Mouse (Mus musculus) adrenal gland, postnatal 14 days (tissue): ENCODE results near the gene Fbxo41. TPM values are rescaled to one million over a fixed set of nuclear protein-coding genes. Genes with fewer than 3 reads are reported as not detected.

Experiments
- DNase-seq: peaks from one replicate; pipeline ENCODE4 v3.0.0; 2021; ENCODE audit warnings: mixed read lengths
- total RNA-seq: library from RNA; stranded (reverse); gene quantifications from 2 replicates; pipeline ENCODE4 v1.2.3, GENCODE M21; 2021

Gene Fbxo41
- total RNA-seq, 1 experiment from 2014 or later, result 0.44 TPM

DNA sequence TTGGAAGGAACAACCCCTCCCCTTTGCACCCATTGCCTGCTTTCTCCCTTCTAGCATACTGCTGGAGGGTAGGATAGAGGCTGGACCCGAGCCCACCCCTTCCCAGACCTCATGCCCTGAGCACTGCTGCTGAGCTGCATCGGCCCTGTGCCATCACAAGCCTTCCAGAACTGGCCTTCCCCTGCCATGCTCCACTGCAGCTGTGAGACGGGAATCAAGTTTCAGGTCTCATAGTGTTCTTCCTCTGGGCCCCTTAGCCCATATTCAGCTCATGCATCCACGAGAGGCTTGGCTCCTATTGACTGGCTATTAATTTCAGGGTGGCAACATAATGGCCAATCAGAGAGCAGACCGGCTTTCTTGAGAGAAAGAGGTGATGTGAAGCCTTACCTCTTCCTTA, 57.5 kb downstream of the Fbxo41 start:
- no peak for DNase-seq

DNA sequence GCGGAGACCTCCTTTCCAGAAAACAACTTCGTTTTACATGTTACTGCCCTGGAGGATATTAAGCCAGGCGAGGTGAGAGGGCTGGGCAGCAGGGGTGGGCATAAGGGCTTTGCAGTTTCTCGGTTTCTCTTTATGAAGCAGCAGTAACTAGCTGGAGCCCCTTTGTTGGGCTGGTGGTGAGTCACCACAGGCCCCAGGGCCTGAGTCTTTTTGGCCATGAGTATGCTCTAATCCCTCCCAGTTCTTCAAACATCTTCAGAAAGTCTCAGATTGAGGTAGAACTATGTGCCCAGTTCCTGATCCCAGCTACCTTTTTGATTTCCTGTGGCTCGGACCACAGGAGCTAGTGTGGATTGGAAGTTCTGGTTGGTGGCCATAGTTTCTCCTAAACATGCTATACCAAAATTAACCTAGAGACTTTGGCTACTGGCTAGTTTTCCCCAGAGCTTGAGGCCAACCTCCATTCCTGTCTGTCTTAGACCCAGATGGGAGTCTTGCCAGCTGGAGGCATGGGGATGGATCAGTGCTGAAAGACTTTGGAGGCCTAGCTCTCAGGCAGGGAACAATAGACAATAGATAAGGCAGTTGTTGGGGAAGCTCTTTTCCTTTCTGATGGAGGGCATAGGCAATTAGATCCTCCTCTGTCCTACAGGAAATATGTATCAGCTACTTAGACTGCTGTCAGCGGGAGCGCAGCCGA, 58.4 kb downstream of the Fbxo41 start:
- no peak for DNase-seq

DNA sequence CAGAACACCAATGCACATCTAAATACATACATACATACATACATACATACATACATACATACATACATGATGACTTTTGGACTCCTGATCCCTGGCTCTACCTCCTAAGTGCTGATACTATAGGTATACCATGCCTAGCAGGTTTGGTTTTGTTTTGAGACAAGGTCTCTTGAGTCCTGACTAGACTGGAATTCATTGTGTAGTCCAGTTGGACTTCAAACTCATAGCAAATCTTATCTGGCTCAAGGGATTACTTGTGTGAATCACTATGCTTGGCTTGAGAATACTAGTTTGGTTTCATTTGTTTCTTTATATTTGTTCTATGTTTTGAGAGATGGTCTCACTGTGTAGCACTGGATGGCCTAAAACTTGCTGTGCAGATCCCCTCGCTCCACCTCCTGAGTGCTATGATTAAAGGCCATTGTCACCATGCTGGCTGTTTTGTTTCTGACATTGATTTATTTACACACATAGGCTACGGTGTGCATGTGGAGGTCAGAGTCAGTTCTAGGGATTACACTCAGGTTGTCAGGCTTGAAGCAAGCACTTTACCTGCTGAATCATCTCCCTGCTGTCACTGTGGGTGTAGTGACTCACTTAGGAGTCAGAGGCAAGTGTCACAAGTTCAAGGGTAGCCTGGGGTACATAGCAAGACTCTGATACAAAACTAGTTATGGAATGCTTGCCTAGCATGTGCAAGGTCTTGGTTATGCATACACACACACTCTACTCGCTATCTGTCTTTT, 59.1 kb downstream of the Fbxo41 start:
- DNase-seq, result peak; percentile 34

DNA sequence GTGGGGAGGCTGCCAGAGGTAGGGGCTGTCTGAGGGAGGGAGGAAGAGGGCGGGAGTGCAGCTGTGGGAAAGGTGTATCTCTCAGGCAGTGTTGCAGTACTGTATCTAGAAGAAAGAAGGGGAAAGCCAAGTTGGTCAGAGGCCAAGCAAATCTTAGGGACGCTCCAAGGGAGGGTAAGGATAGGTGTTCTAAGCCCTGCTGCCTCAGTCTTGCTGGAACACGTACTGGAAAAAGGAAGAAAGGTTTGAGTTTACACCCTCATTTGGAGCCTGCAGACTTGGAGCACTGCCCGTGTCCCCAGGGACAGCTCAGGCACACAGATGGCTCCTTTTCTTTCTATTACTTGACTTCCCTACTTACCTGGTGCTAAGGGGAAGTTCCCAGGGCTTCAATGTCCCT, 61.7 kb downstream of the Fbxo41 start:
- DNase-seq, result no peak

DNA sequence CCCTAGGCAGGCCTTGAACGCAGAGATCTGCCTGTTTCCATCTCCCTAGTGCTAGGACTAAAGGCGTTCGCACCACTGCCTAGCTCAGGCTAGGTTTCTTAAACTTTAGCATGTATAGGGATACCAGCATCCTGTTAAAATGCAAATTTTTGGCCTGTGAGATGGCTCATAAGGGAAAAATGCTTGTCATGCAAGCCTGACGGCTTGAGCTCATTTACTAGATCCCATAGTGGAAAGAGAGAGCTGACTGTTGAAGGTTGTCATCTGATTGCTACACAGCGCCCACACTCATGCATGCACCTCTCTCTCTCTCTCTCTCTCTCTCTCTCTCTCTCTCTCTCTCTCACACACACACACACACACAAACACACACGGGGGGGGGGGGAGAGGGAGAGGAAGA, 66.2 kb downstream of the Fbxo41 start:
- DNase-seq, result no peak

DNA sequence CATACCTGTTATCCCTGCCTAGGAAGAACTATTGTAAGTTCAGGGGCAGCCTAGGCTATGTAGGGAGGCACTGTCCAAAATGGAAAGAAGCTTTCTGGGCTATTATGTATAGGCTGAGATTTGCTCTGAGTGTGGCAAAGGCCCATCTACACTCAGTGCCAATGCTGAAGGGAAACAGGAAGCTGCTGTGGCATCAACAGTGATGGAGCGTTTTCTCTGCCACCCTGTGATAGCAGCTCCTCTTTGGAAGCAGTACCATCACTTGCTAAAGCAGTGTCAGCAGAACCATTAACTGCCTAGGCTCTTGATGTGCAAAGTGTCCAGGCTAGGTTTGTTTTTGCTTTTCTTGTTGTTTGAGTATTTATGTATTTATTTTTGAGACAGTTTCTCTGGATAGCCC, 66.6 kb downstream of the Fbxo41 start:
- DNase-seq, result no peak

DNA sequence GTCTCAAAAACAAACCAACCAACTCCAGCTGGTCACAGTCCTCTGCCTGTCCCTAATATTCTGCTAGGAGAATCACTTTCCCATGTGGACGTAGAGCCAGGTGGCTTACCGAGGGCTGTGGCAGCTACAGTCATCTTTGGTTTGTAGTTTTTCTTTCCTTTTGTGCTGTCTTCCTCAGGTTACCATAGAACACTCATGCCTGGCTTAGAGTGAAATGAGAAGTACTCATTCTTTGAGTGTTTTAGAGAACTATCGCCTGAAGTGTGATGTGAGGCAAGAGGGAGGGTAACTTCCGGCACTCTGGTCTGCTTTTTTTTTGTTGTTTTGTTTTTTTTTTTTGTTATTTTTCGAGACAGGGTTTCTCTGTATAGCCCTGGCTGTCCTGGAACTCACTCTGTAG, 68.9 kb downstream of the Fbxo41 start:
- no peak for DNase-seq

DNA sequence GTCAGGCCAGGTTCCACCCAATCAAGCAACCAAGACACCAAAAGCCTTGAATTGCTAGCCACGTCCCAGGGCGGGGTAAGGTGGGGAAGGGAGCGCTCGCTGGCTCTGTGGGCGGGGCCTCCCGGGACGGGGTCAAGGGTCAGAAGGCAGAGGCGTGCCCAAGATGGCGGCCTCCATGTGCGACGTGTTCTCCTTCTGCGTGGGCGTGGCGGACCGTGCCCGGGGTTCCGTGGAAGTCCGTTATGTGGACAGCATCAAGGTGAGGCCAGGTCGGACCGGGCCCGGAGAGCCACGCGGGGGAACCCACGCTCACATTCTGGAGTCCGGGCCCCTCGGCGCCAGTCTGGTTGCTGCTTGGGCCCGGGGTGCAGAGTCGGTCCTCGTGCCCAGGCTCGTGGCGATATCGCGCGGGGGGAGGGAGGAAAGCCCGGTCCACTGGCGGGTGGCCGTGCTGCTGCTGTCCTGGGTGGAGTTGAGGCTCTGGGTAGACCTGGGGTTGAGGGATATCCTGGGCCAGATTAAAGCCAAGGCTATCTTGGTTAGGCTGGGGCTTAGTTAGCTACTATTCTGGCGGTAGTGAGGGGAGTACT, 70.9 kb downstream of the Fbxo41 start, which contains the start of gene Smyd5:
Smyd5 (plus strand) TSS at position 148 of the 590 bp plus-strand sequence.
- DNase-seq, result peak; percentile 95

DNA sequence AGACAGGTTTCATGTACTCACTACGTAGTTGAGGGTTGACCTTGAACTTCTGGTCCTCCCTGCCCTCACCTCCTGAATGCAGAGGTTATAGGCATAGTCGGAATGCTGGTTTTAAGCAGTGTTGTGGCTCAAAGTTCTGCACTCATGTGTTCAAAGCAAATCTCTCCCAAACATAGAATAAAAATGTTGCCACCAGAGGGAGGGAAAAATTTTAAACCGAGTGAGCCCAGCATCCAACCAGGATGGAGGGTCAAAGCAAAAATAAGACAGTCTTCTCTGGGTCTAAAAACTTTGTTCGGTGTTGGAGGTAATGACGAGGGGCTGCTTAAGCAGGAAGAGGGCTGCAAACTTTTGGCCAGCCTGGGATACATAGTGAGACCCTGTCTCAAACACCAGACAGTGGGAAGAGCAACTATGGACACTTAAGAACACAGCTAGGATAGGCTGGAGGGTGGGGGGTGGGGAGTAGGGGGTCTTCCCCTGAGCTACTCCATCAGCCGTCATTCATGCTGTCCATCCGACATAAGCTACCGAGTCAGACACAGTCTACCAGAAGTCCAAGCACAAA, 71.4 kb downstream of the Fbxo41 start:
- DNase-seq, result no peak

DNA sequence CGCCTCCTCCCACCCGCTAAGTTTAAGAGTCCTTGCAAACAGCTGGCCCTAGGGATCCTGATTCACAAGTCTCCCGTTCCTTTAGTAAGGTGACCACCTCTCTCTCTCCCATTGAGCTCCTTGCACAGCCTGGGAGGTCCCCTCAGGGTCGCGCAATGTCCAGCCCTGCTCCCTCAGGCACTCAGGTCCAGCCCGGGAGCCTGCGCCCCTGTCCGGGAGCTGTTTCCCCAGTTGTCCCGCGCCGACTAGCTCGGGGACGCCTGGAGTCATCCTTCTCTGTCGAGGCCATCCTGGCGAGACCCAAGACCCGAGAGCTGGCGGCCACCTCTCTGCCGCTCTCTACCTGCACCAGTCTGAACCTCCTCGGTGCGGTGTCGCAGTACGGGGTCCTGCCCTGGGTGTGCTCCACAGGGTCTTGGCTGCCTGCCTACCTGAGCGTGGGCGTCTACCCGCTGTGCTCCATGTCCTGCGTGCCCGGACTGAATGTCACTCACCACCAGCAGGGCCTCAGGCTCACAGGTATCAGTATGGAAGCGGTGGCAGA, 78.9 kb downstream of the Fbxo41 start, which contains the start of gene Noto:
Noto (plus strand) TSS at position 51 of the 544 bp plus-strand sequence.
- peak; percentile 26 for DNase-seq

Other genes with a start within 250 kb of the Fbxo41 start
- gene Sfxn5, start 169.6 kb downstream of the Fbxo41 start, total RNA-seq, result 21.7 and 31.8 TPM in 2 replicates
- 22.7 and 28.7 TPM in 2 replicates for gene Rab11fip5, start 128.4 kb downstream of the Fbxo41 start, total RNA-seq
- gene Noto, start 79.1 kb downstream of the Fbxo41 start, total RNA-seq, result not detected in 2 replicates
- 25.0 and 33.0 TPM in 2 replicates for gene Smyd5, start 71.0 kb downstream of the Fbxo41 start, total RNA-seq
- gene Cct7, start 51.5 kb downstream of the Fbxo41 start, total RNA-seq, result 218 and 224 TPM in 2 replicates
- 13.8 and 15.2 TPM in 2 replicates for gene Pradc1, start 51.0 kb downstream of the Fbxo41 start, total RNA-seq
- 0.26 TPM in 1 of 2 replicates, not detected in the other for gene Egr4, start 10.6 kb upstream of the Fbxo41 start, total RNA-seq
- 7.1 and 8.2 TPM in 2 replicates for gene Alms1, start 84.5 kb upstream of the Fbxo41 start, total RNA-seq
- 0.53 and 1.1 TPM in 2 replicates for gene Nat8f7, start 210.2 kb upstream of the Fbxo41 start, total RNA-seq